Mouse (Mus musculus): ENCODE measurements around the gene Coq8a. TPM values are rescaled to one million over a fixed set of nuclear protein-coding genes. Genes with fewer than 3 reads are reported as not detected.

Gene Coq8a
- total and polyA plus RNA-seq, 3 experiments: 188 to 315 (median 290) TPM

GRCm38 (mm10) chr1:180175635-180176034 lies 23.8 kb downstream of the Coq8a start:
- peak; percentile 18 for DNase-seq

GRCm38 (mm10) chr1:180175167-180175566 lies 24.2 kb downstream of the Coq8a start:
- DNase-seq: peak; percentile 9

DNA sequence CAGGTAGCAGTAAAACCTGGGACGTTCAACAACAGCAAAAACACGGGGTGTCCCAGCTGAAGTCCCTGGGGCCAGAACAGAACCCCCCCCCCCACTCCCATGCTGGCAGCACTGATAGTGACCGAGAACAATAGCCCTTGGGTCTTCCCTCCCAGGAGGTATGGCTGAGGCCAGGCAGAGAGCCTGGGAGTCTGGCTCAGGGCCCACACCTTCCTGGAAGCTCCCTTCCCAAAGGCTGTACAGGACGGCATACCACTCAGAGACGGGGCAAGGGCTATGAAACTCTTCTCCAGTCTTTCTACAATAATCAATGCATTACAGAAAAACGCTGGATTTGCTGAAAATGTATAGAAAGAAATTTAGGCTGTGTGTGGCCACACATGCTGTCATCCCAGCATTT lies 24.7 kb downstream of the Coq8a start:
- DNase-seq: peak; percentile 11

DNA sequence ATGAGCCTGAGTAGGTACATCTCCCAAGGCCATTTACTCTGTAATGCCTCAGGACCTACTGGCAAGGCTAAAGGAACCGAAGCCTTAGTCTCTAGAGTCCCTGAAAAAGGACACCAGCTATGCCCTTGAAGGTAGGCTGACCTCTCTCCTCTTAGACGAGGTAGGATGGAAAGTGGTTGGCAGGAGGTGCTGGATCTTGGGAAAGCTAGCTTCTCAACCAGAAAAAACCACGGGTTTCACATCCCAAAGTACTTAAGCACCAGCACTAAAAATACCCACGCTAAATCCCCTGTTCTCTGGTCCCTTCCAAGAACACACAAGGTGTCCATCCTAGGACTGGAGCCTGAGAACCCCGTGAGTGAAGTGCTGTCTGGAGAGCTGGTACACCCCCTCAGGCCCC lies 26.4 kb downstream of the Coq8a start:
- no peak for DNase-seq

GRCm38 (mm10) chr1:180172600-180172999 lies 26.8 kb downstream of the Coq8a start:
- peak; percentile 17 for DNase-seq

DNA sequence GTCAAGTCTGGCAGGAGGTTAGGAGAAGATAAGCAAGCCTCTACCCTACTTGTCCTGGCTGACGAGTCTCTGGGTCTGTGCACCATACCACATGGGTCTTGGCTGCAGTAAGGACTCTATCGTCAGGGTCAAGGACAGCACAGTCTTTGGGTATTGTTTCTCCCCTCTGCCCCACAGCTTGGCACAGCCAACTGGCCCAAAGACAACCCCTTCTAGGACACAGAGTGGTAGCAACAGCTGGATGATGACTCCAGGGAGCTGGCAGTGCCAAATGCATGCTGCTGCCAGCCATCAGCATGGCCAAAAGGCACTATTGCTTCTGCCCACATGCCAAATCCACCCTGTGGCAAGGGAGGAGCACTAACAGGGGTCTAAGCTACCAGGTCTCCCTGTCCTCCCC lies 27.5 kb downstream of the Coq8a start:
- peak; percentile 74 for DNase-seq

- peak; percentile 3 for DNase-seq
Measured at GRCm38 (mm10) chr1:180170071-180170470, 29.3 kb downstream of the Coq8a start.

DNA sequence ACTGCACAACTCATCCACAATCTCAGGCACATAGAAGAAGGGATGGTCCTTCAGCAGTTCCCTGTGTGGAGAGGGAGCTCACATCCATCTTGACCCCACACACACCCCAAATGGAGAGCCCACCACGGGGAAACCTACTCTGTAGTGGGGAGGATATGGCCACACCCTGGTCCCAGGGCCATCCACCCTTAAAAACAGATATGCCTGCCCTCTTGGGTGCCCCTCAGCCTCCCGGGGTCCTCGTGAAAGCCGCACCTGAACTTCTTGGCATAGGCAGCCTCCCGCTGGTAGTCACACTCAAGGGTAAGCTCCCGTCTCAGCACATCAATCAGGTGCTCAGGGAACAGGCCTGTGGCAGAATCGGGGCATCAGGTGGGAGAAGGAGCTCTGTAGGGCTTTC lies 30.2 kb downstream of the Coq8a start:
- peak; percentile 2 for DNase-seq

DNA sequence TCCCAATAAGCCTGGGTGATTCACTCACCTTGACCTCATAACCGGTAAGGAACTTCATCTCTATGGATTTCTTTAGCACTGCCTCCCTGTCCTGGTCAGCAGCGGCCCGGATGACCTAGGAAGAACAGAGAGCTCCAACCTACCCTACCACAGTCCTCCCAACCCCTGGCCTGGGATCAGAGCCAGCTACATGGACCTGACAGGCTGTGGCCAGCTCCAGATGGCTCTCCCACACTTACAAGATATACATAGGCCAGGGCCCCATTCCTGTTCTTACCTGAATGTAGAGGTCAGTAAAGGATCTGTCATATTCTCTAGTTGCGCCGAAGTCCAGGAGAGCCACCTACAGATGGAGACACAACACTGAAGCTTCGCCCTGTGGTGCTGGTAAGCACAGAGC lies 31.1 kb downstream of the Coq8a start:
- peak; percentile 22 for DNase-seq

GRCm38 (mm10) chr1:180166533-180166932 lies 32.9 kb downstream of the Coq8a start:
- DNase-seq: no peak

GRCm38 (mm10) chr1:180162986-180163385 lies 36.4 kb downstream of the Coq8a start:
- DNase-seq: no peak

- no peak for DNase-seq
Measured at GRCm38 (mm10) chr1:180161566-180162355, 37.6 kb downstream of the Coq8a start.

DNA sequence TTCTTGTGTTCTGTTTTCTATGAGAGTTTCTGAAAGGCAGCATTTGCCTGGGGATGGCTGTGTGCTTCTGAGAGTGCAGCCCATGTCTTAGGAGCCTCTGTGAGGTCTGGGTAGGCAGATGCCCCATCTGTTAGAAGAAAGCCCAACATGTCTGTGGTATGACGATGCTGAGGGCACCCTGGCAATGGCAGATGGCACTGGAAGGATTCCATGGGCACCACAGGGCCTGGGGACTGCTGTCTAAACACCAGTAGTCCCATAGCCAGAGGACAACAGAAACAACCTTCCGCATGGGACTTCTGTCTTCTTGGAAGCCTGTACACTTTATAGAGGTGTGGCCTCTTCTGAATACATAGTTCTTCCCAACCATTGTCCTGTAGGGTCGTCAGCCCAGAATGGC lies 38.2 kb downstream of the Coq8a start:
- DNase-seq: no peak

DNA sequence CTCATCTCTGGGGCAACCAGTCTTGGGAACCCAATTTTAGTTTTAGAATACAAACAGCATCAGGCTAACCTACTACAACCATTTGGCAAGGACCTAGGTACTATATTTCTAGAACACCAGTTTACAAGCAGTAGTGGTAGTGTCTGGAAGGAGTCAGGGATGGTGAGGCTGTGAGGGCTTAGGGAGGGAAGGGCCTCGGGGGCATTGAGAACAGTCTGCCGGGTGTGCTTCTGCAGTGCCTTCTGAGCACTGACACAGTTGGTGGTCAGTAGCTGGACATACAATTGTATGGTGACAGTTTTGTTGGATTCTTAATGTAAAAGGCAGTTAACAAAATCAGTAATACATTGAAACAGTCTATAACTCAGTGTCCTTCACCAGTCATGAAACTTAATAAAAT lies 38.9 kb downstream of the Coq8a start:
- DNase-seq: no peak

DNA sequence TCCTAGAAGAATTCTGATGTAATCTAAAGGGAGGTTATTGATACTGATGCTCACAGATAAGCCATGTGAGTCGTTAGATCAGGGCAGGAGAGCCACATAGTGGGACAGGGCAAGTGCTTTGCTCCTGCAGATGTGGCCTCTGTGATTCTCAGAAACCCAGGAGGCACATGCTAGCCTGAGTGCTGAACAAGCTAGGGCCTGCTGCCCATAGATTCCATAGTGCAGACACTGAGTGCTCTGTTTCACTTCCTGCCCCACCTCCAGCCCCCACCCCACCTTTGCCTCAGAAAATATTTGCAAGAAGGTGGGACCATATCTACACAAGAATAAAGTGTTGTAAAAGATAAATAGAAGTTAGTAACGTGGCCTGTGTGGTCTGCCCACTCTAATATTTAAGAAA lies 40.8 kb downstream of the Coq8a start:
- DNase-seq: no peak

DNA sequence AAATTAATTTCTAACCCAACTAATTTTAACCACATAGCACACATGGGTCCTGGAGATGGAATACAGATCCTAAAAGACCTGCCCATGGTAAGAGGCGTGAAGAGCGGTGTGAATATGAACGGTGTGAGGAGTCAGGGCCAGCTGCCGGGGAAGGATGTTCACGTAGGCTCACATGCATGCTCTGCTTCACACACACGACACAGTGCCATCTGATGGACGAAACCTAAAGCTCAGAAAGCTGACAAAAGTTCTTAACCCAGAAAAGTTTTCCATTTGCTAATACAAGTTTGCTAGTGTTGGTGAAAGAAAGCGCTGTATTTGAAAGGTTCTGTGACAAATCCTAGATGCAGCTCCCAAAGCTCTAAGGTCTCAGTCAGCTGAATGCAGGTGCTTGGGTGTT lies 48.2 kb downstream of the Coq8a start:
- no peak for DNase-seq

DNA sequence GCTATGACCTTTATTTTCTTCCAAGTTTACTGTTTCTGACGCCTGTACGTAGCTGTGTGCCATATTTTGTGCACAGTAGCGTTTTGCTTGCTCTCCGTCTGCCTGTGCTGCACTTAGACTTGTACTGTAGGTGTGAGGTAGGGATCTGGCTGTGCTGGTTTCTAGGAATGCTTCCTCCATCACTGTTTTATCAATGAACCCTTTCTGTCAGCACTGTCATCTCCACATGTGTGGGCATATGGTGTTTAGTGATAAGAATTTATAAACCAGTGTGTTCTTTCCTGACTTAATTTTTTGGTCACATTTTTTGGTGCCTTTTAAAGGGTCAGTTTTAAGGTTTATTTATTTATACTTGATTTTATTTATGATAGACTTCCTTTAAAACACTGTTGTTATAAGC lies 50.8 kb downstream of the Coq8a start:
- no peak for DNase-seq

DNA sequence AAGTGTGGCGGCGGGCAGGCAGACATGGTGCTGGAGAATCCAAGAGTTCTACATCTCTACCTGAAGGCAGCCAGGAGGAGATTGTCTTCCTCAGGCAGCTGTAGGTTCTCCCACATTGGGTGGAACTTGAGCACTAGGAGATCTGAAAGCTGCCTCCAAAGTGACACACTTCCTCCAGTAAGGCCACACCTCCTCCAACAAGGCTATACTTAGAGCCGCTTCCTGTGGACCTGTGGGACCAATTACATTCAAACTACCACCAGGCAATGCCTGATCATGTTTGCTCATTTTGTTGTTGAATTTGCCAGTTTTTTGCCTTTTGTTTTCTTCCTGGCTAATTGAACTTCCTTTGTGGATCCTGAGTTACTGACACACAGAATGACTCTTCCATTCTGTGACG lies 51.4 kb downstream of the Coq8a start:
- no peak for DNase-seq

GRCm38 (mm10) chr1:180140970-180141369 lies 58.4 kb downstream of the Coq8a start:
- no peak for DNase-seq

GRCm38 (mm10) chr1:180139158-180139557 lies 60.2 kb downstream of the Coq8a start:
- DNase-seq: no peak

DNA sequence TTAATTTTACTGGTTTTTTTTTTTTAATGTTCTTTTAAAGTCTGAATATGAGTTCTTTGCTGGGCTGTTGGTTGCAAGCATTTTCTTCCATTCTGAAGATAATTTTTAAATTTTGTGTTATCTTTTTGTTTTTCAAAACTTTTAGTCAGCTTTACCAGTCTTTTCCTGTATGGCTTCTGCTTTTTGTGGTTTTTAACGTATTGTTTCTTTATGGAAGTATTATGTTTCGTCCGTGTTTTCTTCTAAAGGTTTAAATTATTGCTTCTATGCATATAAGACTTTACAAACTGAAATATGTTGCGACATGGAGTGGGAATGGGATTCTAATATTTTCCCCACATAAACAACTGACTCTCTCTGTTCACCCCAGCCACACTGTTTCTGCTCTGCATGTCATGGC lies 67.2 kb downstream of the Coq8a start:
- DNase-seq: no peak

GRCm38 (mm10) chr1:180131402-180131801 lies 68.0 kb downstream of the Coq8a start:
- no peak for DNase-seq

GRCm38 (mm10) chr1:180128077-180128792 lies 71.2 kb downstream of the Coq8a start:
- DNase-seq: no peak

DNA sequence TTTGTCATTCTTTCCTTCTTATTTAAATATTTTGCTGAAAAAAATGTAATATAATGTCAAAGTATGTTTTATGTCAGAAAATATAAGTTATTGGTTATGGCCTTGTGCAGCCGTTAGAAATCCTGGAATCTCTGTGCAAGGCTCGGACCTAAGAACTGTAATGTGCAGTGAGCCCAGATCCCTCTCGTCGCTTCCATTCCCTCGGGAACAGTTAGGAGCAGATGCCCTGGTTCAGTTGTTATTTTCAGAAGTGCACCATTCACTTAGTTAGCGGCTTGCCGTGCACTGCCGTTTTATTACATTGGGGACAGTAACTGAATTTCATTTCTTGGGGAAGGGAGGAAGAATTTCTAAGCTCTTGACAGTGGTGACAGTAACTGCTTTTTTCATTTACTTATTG lies 81.2 kb downstream of the Coq8a start:
- no peak for DNase-seq

Data from adrenal gland, adult 2 months (tissue).